Mouse (Mus musculus): ENCODE measurements around the gene Mrvi1.
"Not testable (repeated sequence)": the region's sequence is repeated elsewhere in the genome, so short reads cannot be mapped to it uniquely, and the experiment has no call there.

The Mrvi1 gene

DNA sequence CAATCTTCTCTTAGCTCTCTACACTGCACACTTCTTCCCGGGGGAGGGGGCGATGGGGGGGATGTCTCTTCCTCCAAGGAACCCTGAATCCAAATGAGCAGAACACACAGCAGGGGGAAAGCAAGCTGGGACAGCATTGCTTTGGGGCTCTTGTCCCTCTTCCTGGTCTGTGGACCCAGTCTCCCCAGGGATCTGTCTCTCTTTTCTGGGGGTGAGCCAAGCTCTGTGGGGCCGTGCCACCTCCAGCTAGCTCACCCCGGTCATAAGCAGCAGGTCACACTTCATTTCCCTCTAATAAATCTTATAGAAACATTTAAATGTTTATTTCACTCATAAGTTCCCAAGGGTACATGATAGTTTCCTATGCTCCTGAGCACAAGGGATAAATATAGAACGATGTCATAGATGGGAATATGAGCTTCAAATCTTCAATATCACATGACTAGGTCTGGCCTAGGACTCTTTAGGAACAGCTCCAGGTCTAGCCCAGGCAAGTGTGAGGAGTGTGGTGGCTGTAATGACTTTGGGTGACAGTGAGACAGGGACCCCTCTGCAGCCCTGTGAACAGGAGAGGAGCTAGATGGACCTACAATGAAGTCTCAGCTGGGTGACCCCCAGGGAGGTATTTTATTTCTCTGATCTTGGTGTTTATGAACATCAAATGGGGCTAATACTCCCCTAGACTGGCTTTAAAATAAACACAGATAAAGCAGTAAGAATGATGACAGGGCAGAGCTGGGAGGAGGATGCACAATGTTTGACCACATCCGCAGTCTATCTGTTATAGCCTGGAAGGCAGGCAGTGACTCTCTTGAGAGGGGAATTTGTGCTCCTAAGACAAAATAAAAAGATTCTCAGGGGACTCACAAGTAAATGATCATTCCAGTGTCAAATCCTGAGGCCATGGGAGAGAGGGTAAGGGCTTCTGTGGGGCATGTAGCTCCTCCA, 46.2 kb downstream of the Mrvi1 start:
- DNase-seq, result no peak

DNA sequence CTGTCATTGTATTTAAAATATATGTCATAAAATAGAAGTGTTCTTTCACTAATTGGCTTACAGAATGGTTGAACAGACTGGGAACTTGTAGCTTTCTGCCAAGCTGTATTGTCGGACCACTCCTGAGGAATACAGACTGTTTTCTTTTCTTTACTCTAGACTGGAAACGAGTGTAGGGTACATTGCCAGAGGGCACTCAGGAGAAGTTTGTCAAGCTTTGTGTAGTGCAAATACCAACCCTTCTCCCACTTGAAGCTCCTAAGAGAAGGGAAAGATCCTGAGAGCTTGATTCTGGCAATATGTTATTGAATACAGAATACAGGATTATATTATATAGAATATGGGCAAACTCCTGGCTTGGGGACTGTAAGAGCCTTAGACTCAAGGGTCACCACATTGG, 48.3 kb downstream of the Mrvi1 start:
- no peak for DNase-seq

DNA sequence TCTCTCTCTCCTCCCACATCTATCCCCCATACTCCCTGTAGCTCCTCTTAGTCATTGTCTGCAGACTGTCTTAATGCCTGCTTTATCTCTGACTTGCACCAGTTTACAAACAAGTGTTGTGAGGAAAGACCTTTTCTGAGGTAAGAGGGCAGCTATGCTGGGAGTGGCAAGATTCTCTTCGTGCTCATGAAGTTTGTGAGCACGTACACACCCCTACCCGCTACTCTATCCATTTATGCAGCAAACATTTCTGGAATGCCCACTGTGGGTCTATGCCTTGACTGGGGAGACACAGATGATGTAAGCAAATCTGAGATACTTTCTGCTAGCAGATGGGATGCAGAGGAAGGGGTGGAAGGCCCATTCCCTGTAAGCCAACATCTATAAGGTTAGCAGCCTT, 48.9 kb downstream of the Mrvi1 start:
- DNase-seq, result no peak

DNA sequence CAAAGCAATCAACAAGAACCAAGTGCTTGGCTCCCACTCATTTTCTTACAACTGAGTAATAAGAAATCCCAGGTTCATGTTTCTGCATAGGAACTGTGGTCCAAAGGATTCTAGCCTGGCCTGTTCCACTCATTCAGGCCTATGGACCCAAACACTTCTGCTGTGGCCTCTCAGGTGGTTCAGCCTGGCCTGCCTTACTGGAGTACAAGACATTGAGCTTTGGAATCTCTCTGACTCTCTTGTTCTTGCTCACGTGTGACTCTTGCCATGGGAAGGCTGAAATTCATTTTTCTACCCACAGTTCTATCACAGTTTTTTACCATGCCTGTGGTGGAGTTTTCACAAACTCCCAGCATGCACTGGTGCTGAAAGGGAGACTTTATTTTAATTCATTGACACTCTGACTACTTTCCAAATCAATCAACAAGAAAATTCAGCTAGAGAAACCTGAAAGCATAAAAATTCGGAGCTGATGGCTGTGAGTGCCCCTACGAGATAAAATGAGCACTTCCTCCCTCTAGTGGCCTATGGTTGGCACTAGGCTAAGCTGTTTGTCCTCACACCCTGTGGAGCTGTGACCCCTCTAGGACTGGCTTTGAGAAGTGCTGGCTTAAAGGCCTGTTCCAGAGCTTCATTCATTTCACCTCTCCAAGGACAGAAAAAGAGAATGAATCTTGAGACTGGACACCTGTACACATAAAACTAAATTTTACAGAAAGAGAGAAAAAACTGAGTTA, 52.0 kb downstream of the Mrvi1 start:
- DNase-seq, result no peak

DNA sequence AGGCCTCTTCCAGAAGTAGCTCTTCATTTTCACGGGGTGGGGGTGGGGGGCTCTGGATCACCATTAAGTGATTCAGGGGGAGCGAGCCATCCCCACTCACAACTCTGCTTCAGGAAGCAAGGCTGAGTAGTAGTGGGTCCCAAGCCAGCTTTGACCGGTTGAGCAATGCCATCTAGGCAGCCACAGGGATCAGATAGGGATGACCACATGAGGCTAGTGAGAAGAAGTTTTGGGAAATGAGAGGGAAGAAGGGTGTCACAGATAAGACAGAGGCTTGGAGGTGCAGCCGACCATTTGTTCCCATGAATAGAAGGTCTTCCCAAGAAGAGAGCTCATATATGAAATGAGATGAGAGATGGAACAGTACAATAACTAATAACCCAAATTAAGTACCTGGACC, 55.7 kb downstream of the Mrvi1 start:
- no peak for DNase-seq

DNA sequence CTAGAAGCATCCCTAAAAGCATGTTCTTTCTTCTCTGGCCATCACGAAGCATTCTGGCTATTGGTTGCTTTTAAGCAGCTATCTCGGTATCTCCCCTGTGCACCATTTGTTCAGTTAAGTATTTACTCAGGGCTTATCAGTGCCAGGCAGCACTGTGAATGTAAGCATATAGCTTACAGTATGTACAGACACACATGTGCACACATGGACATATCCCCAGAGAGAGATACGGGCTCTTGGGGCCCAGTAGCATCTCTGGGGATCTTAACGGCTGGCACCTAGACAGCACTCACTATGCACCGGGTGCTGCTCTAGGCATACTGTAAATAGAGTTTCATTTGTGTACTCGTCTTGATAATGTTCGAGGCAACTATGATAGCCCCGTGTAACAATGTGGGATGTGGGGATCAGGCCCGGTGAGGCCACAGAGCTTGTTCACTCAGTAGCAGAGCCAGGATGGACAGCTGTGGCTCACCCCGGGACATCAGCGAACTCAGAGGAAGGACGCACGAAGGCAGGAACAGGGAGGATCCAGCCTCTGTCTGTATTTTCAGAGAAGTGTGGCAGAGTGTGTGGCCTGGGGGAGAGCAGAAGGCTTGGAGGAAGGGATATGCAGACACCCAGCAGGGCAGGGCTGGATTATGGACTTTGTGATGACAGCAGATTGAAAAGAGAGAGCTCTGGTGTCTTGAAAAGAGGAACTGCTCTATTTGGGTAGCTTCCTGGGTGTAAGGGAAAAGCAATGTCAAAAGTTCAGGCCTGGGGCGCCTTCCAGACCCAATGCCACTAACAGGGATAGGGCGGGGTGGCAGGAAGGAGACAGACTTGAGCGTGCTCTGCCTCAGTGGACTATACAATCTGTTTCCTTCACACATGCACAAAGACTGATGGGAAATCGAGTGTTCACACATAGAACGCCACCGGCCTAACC, 61.7 kb downstream of the Mrvi1 start:
- DNase-seq, result no peak

DNA sequence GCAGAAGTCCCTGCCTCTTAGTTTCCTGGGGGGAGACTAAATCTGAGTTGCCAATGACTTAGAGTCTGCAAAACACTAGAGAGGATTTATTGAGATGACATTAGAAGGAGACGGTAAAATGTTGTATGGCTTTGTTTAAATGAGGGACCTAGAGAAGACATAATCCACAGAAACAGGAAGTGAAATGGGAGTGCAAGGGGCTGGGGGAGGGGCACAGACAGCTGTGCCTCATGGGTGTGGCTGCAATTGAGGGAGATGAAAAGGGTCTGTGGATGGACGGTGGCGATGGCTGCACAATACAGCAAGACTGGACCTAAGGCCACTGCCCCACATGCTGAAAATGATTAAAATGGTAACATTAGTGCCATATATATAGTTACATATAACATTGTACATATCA, 62.5 kb downstream of the Mrvi1 start:
- no peak for DNase-seq

DNA sequence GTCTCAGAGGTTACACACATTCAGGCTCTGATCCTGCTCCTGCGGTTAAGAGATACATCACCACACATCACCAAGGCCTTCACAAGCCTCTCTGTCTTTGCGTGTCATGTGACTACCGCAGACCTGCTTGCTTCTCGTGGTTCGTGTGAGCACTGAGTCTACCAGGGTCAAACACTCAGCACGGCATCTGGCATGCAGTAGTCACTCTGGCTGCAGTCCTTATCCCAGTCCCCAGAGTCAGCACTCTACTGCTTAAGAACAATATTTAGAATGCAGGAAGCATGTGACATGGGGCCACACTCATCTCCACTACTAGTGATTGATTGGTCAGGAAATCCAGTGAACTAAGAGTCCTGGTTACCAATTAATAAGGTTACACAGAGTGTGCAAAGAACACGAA, 66.3 kb downstream of the Mrvi1 start:
- no peak for DNase-seq

DNA sequence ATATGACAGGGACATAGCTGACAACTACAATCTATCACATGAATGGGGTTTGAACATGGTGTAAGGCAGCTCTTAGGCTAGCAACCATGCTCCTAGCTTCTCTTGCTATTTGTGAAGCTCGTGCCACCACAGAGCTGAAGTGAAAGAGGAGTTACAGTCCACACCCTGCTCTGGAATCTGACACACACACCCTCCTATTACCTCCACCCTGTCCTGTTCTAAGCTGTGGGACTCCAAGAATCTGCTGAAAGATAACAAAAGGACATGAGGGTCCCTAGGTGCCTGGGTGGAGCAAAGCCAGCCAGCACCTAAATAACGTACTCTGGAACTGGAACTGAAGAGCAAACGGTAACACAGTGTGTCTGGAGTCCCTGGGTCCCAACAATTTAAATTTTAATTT, 67.7 kb downstream of the Mrvi1 start:
- DNase-seq, result no peak

DNA sequence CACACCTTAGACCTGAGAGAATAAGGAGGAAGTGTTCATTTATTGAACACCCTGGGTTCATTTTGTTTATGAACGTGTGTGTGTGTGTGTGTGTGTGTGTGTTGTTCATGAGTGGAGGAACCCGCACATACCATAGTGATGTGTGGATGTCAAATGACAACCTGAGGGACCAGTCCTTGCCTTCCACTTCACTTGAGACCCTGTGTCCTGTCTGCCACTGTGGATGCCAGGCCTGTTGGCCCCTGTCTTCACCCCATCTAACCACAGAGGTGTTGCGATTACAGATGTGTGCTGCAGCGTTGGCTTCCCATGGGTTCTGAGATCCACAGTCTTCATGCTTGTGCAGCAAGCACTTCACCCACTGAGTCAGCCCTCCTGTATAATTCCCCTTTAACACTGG, 68.5 kb downstream of the Mrvi1 start:
- no peak for DNase-seq

DNA sequence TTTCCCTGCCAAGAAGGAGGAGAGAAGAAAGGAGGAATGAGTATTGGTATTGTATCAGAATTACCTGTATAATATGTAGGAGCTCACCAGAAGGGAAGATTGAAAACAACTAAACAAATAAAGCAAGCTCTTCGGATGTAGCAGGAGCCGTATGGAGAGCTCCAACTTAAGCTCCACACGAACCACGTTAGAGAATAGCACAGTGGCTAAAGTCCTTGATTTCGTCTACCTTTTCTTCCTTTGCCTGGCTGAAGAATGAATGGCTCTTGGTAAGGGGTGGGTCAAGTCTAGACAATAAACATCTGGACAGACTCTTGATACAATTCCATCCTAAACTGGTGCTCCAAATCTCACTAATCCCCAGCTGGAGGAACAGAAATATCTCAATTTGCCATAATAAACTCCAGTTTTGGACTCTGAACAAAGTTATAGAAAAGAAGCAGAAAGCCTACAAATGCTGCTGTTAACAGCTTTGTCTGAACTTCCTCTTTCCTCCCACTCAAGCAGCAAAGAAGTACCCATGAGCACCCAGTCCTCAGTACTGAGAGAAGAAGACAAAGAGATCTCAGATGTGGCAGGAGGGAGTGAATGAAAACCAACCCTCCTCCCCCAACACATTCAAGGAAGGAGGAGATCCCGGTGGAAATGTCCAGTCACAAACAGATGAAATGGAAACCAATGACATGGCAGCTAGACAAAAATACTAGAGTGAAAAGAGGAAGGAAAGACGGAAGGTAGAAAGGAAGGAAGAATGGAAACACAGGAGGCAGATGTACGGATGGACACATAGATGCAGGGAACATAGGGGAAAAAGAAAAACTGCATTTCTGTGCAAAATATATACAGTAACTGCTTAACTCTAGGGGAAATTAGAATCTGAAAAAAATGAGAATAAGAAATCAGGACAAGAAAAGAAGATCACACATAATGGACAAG, 73.8 kb downstream of the Mrvi1 start:
- DNase-seq, result no peak

DNA sequence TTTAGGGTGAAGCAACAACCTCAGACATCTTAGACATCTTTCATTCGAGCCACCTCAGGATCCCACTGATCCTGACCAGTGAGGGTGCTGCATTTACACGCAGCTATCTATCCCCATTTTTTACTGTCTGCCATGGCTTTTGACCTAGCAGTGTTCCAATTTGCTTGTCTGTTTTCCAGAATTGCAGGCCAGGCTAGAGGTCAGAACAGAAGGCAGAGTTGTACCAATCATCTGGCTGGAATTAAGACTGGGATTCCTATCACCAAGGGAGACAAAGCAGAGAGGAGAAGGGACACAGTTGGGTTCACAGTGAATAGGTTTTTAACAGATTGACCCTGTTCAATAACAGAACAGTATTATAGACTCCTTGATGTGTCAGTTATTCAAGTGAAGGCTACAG, 75.7 kb downstream of the Mrvi1 start:
- DNase-seq, result no peak

DNA sequence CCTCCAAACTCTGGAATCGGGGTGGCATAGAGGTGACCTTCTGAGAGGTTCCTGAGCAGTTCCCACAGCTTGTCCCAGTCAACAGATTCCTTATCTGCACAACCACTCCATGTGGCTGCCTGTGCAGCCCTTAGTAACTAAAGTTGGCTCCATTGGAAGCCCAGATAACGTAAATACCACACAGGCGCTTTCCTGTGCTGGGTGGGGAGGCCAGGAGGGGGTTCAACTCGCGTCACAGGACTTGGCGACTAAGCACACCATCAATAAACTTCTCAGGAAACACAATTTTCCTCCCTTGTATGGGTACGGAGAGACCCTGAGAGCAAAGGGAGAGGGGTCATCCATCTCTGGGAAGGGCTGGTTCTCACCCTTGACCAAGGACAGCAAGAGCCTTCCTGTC, 79.0 kb downstream of the Mrvi1 start:
- no peak for DNase-seq

DNA sequence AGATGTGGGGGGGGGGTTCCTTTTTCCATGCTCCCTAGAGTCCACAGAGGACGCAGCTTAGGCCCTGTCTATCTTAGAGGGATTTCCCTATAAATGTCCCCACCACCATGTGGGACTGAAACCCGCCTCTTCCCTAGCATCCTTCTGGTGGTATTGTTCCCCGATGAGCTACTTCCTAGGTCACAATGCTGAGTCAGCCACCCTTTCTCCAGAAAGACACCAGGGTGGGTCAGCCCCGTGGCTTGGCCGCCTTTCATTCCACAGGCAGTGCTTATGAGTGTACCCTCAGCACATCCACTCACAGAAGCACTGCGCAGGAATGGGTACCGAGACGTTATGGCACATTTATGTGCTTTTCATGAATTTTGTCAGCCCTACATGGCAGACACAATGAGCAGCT, 85.1 kb downstream of the Mrvi1 start:
- DNase-seq, result no peak

DNA sequence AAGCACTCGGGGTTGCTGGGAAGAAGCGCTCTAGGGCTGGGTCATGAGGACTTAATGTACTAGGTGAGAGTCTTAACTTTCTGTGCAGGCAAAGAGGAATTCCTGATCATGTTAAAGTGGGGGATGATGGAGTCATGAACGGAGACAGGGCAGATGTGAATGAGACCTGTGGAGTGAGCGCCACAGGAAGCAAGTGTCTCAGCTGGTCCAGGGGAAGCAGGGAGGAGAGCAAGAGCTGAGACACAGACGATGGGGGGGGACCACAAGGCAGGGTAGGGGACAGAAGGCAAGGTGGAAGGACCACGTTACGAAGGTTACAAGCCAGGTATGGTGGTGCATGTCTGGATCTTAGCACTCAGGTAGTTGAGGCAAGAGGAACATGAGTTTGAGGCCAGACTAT, 85.8 kb downstream of the Mrvi1 start:
- DNase-seq, result no peak

DNA sequence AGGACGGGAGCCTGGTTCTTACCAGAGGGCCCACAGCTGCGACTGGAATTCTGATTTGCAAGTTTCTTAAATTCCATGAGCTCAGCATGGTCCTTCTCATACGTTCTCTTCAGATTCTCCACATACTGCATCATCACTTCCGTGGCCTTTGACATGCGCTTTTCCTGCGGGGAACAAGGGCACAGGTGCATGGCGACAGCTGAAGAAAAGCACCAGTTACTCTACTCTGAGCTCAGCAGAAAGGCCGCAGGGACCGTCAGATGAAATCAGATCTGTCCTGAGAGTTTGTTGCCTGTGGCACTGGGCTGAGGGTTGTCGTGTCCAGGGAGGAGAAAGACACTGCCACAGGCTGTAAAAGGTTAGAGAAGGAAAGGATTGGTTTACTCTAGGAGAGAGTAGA, 86.5 kb downstream of the Mrvi1 start:
- not testable (repeated sequence) for DNase-seq

DNA sequence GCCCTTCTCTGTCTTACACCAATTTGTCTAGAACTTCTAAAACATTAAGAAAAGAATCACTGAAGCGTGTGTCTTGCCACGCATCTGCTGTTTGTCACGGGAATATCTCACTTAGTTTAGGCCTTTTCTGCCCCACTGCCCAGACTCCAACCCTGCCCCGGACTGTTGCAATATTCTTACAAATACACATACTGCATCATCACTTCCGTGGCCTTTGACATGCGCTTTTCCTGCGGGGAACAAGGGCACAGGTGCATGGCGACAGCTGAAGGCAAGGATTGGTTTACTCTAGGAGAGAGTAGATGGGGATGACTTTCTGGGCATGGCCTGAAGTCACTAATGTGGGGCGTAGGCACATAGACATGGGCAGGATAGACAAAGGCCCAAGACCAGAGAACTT, 87.6 kb downstream of the Mrvi1 start:
- DNase-seq, result no peak

DNA sequence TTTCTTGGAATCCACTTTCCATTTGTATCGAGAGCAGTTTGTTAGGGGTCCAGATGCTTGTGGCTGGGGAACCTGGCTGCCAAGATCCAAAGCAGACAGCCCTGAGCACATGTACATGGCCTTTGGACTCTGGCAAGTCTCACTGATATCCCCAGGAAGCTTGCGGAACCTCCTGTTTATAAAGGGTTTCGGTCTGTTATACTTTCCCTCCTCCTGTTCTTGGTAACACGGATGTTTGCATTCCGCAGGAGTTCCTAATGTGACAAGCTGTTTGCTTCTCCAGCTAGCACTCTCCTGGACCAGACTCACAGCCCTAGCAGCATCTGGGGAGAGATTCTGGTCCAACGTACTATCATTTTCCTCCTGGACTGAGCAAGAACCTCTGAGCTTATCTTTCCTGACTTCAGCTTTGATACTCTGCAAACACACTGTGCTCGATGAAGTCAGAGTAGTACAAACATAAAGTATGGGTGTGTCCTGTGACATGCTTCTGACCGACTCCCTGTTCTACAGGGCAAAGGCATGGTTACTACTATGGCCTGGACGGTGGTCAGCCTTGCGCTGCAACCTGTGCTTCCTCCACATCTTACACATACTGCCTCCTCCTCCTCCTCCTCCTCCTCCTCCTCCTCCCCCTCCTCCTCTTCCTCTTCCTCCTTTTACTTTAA, 88.2 kb downstream of the Mrvi1 start:
- DNase-seq, result no peak

DNA sequence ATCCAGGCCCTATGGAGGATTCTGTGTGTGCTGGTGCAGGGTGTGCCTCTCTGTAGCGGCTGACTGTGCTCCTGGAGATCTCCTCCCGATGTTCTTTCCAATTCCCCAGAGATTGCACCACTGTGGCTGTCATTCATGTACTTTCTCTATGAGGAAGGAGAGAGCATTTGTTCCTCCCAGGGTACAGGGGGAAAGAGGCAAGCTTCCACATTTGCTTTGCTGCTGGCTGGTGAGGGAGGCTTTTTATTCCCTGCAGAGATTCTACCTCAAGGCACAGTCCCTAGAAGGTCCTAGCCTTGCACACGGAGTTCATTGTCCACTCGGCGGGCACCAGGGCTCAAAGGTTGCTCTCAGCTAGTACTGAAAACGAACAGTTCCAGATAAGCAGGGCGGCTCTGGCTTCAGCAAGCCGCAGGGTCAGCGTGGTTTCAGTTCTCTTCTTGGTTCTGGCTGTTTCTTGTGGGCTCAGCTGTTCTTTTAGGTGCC, 90.7 kb downstream of the Mrvi1 start:
- DNase-seq, result no peak

DNA sequence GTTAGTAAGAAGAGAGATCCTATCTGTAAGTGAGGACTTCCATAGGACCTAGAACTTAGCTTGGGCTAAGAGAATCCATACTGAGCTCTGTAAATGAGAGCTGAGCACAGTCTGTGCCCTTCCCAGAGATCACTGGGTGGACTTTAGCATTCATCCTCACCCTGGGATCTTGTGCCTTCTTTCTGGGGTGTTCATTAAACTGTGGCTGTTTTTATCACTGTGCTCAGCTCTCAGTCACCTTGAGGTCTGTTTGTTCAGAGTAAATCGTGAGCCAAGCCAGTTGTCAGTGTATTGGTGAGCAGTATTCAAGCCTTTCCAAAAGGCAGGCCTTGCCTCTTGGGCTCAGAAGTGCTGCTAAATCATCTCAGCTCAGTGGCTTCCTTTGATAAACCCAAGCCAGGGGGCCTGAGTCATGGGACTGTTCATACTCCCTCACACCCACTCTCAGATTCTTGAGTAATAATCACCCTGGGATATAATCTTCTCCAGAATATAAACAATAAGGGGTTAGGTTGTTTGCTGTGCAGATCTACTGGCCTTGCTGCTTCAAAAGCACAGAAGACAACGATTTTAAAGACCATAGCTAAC, 100.4 kb downstream of the Mrvi1 start:
- DNase-seq, result no peak

DNA sequence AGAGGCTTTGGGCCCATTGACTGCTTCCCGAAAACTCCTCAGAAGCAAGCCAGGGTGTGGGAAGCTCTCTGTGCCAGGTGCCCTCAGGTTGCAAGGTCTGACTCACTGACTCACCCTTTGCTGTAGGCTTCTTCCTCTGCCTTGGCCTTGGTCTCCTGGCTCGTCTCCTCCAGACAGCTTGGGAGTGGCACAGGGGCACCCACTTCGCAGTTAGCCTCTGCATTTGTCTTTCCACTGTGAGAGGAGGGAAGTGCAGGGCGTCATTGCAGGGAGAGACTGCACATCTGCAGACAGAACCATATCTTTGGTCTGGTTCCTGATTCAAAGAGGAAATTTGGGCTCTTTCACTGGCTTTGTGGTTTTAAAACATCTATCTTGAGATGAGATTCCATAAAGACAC, 104.2 kb downstream of the Mrvi1 start:
- no peak for DNase-seq

Data from cerebellum, adult 9-11 months (tissue).